28 mouse cellular contexts compared by ENCODE assay signal in genomic region chr2:167254808-167255207, GRCm38 (mm10). TPM values are rescaled to one million over a fixed set of nuclear protein-coding genes. Genes with fewer than 3 reads are reported as not detected.
A peak's percentile ranks its signal among the peaks of the same experiment; 100 is the strongest.
DNase-seq lines count a peak whose midpoint lies in the region; ATAC-seq and TF ChIP-seq lines count a peak whose summit lies in the region.
"Had no signal": no experiment of that assay in that cellular context is flagged by ENCODE, and none has a peak within 500 bp of the region (broad histone marks: within the 10 kb centered on the region; RNA-seq: fewer than 3 reads in every experiment).

No protein-coding gene starts in this region.

- no peak overlapping the region for H3K9ac ChIP-seq in heart, embryonic 16.5 days (ENCODE audit: low read length)
- no peak overlapping the region for H3K9ac ChIP-seq in lung, embryonic 15.5 days
- H3K9ac ChIP-seq: embryonic facial prominence, embryonic 13.5 days; forebrain, embryonic 15.5 days; heart, embryonic 15.5 days; limb, embryonic 12.5 days; liver, postnatal 0 days; midbrain, embryonic 15.5 days; neural tube, embryonic 12.5 days had no signal

- no peak overlapping the region for H3K4me2 ChIP-seq in heart, embryonic 16.5 days (ENCODE audit: low read depth, low read length)
- no peak overlapping the region for H3K4me2 ChIP-seq in lung, embryonic 15.5 days
- H3K4me2 ChIP-seq in myocyte (ENCODE audit: low read depth), result no peak overlapping the region
- H3K4me2 ChIP-seq: embryonic facial prominence, embryonic 13.5 days; forebrain, embryonic 15.5 days; heart, embryonic 15.5 days; limb, embryonic 12.5 days; liver, embryonic 11.5 days; midbrain, embryonic 15.5 days; neural tube, embryonic 12.5 days had no signal

- WGBS in heart, embryonic 16.5 days, result 43% methylated on average over 6 of the region's 6 CpGs
- WGBS in lung, embryonic 15.5 days, result 48% methylated on average over 6 of the region's 6 CpGs

- peak overlapping the region; percentile 29; the same call in 1 of the 2 replicates for H3K27ac ChIP-seq in heart, embryonic 16.5 days (ENCODE audit: low read length)
- H3K27ac ChIP-seq in lung, embryonic 15.5 days, result peak overlapping the region; percentile 11; the same call in 1 of the 2 replicates
- H3K27ac ChIP-seq: embryonic facial prominence, embryonic 13.5 days; forebrain, embryonic 10.5 days; forebrain, embryonic 15.5 days; layer of hippocampus, adult 2 months; left cerebral cortex, adult 2 months; midbrain, embryonic 10.5 days; midbrain, embryonic 15.5 days; neural tube, embryonic 12.5 days had no signal

- no peak for TF ChIP-seq POLR2A in myocyte (IDR thresholded peaks at IDR 0.05; ENCODE audit: insufficient read length, low read depth)

- no peaks in the 10 kb centered on the region for H3K36me3 ChIP-seq in heart, embryonic 16.5 days (ENCODE audit: control insufficient read depth, insufficient read depth)
- no peaks in the 10 kb centered on the region for H3K36me3 ChIP-seq in lung, embryonic 15.5 days
- H3K36me3 ChIP-seq in myocyte (ENCODE audit: control insufficient read depth, insufficient read depth), result no peaks in the 10 kb centered on the region
- H3K36me3 ChIP-seq: embryonic facial prominence, embryonic 13.5 days; forebrain, embryonic 10.5 days; forebrain, embryonic 15.5 days; heart, embryonic 15.5 days; limb, embryonic 12.5 days; midbrain, embryonic 10.5 days; midbrain, embryonic 15.5 days; neural tube, embryonic 12.5 days had no signal

- peaks cover 17% of the 10 kb centered on the region for H3K4me1 ChIP-seq in heart, embryonic 16.5 days (ENCODE audit: control insufficient read depth, insufficient read depth, low read length)
- peaks cover 29% of the 10 kb centered on the region for H3K4me1 ChIP-seq in lung, embryonic 15.5 days

- DNase-seq in heart, adult 11 months, result peak; percentile 89
- DNase-seq in heart, postnatal 4 days, result no peak
- DNase-seq in heart, postnatal 36 days, result no peak
- no peak for DNase-seq in lung, postnatal 14 days
- DNase-seq: cerebellum, adult 11 months; cerebellum, adult 9-10 months; embryo, embryonic 11 days; liver, postnatal 0 days; right cerebral cortex, adult 18-20 months; spleen, adult 18-20 months; thymus, adult 2 months; thymus, postnatal 36 days had no signal

- H3ac ChIP-seq in myocyte (ENCODE audit: control insufficient read depth, insufficient read length), result no peak overlapping the region

- H3K4me3 ChIP-seq in heart, embryonic 16.5 days (ENCODE audit: low read length), result no peak overlapping the region
- H3K4me3 ChIP-seq in lung, embryonic 15.5 days, result no peak overlapping the region
- H3K4me3 ChIP-seq in myocyte, result no peak overlapping the region
- H3K4me3 ChIP-seq: embryonic facial prominence, embryonic 13.5 days; forebrain, embryonic 10.5 days; forebrain, embryonic 15.5 days; heart, embryonic 15.5 days; layer of hippocampus, adult 2 months; left cerebral cortex, adult 2 months; limb, embryonic 12.5 days; midbrain, embryonic 10.5 days; midbrain, embryonic 15.5 days; neural tube, embryonic 12.5 days had no signal

- intact Hi-C loops in heart, postnatal 36 days (cut with DNase I), result no loop called here

- H3K9me3 ChIP-seq in heart, embryonic 16.5 days (replicated peaks; ENCODE audit: control insufficient read depth, low read length), result no peaks in the 10 kb centered on the region
- no peaks in the 10 kb centered on the region for H3K9me3 ChIP-seq in lung, embryonic 15.5 days
- H3K9me3 ChIP-seq: embryonic facial prominence, embryonic 13.5 days; forebrain, embryonic 10.5 days; forebrain, embryonic 15.5 days; heart, embryonic 15.5 days; limb, embryonic 12.5 days; midbrain, embryonic 10.5 days; midbrain, embryonic 15.5 days; neural tube, embryonic 12.5 days had no signal

- H3K79me2 ChIP-seq in myocyte (ENCODE audit: control insufficient read depth, insufficient read depth), result no peaks in the 10 kb centered on the region

- ATAC-seq in heart, embryonic 16.5 days (replicated peaks; ENCODE audit: extremely low read depth, insufficient read depth, low FRiP score), result no peak
- ATAC-seq in lung, embryonic 15.5 days (ENCODE audit: borderline replicate concordance, extremely low read depth, low FRiP score, low TSS enrichment), result no peak
- ATAC-seq: forebrain, embryonic 15.5 days; hindbrain, embryonic 16.5 days; liver, postnatal 0 days; midbrain, embryonic 15.5 days had no signal

- no peaks in the 10 kb centered on the region for H3K27me3 ChIP-seq in heart, embryonic 16.5 days (ENCODE audit: control insufficient read depth, insufficient read depth, low read length)
- no peaks in the 10 kb centered on the region for H3K27me3 ChIP-seq in lung, embryonic 15.5 days
- H3K27me3 ChIP-seq in myocyte (ENCODE audit: control insufficient read depth, insufficient read depth, insufficient read length), result no peaks in the 10 kb centered on the region
- H3K27me3 ChIP-seq: embryonic facial prominence, embryonic 13.5 days; forebrain, embryonic 15.5 days; heart, embryonic 15.5 days; limb, embryonic 12.5 days; midbrain, embryonic 15.5 days; neural tube, embryonic 12.5 days had no signal

TF ChIP-seq in myocyte, 11 proteins besides CTCF, POLR2A, EP300 and RAD21:
- TF ChIP-seq MYOG (IDR thresholded peaks at IDR 0.05; ENCODE audit: control insufficient read depth in 1 of 3, insufficient read depth in 1 of 3, insufficient read length in 2 of 3, low read depth in 2 of 3) (peak in 2 of 3 experiments; percentile 2 to 43), E2F4 (IDR thresholded peaks at IDR 0.05; ENCODE audit: insufficient read depth) (no peak), MYOD1 (IDR thresholded peaks at IDR 0.05; ENCODE audit: control insufficient read depth in 1 of 3, insufficient read length in 2 of 3, low read depth in 2 of 3) (peak in 1 of 3 experiments; percentile 33)

RNA-seq across cellular contexts. Expression of gene Ptgis, which starts 14.4 kb away (rescaled TPM):
- total RNA-seq in heart, postnatal 4 days (2021), result 10 to 100 TPM; 36.7 to 40.9 TPM
- polyA plus RNA-seq in heart, embryonic 16.5 days (2015; fragmentation: Nextera tagmentation; extraction: Ambion mirVana), result 20.4 and 21.4 TPM in 2 replicates
- total RNA-seq in heart, postnatal 36 days (2021), result 10 to 100 TPM; 19.5 to 22.2 TPM
- polyA plus RNA-seq in lung, embryonic 15.5 days (2015; fragmentation: Nextera tagmentation; extraction: Ambion mirVana), result 14.5 and 15.7 TPM in 2 replicates
- polyA plus RNA-seq in myocyte (2012; fragmentation: generic; extraction: Trizol), result 116 TPM
- total RNA-seq: megakaryocyte progenitor cell, adult 5-6 weeks had no signal
